Mouse (Mus musculus): ENCODE measurements around the gene Lyl1.

- TF ChIP-seq POLR2A (IDR thresholded peaks at IDR 0.05; ENCODE audit: insufficient read length, low read depth) (no peak), SRF (IDR thresholded peaks at IDR 0.05; ENCODE audit: control insufficient read depth, insufficient read length, low read depth) (no peak), USF1 (IDR thresholded peaks at IDR 0.05; ENCODE audit: low read depth) (no peak), TCF12 (IDR thresholded peaks at IDR 0.05; ENCODE audit: insufficient read depth, poor library complexity, severe bottlenecking) (no peak), MAX (IDR thresholded peaks at IDR 0.05; ENCODE audit: low read depth) (no peak)
Measured at GRCm38 (mm10) chr8:84657680-84658079, 43.6 kb upstream of the Lyl1 start.

Data from myocyte (in vitro differentiated cells).